Mouse (Mus musculus) sigmoid colon, adult 10 weeks (tissue): Measurements from ENCODE around the gene Pamr1. TPM values are rescaled to one million over a fixed set of nuclear protein-coding genes. Genes with fewer than 3 reads are reported as not detected.

Experiments
- polyA plus RNA-seq: library from polyadenylated mRNA; stranded (reverse); fragments of 350-450 nt; fragmentation: Illumina TruSeq; extraction: RNeasy Lipid Tissue Mini Kit (QIAGEN cat#74804); gene quantifications from one replicate; pipeline ENCODE4 v1.2.3, GENCODE M21; 2014; ENCODE audit warnings: low read depth, low replicate concordance

Gene Pamr1
- 15.0 TPM for polyA plus RNA-seq

DNA sequence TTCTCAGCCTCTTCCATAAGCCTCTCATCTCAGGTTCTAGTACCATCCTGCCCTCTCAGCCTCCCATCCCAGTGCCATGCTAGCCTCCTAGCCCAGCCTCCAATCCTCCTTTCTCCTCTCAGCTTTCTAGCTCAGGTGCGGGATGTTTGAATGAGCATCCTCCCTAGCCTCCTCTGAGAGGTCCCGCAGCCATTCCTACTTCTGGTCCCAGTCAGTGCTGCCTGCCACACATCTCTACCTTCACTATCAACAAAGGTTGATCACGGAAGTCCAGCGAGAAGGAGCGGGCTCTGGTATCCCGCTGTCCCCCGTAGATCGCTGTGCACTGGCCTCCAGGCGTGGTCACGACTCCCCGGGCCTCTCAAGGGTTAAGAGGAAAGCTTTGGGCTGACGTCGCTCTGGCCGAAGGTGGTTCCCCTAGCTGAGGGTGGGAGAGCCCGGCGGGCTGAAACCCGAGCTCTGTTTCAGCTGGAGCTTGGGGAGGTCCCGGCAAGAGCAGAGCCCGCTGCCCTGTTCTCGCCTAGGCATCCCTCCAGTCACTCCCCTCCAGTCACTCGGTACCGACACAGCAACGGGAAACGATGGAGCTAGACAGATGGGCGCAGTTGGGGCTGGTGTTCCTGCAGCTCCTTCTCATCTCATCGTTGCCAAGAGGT lies at the start of gene Pamr1:
TSS of gene Pamr1 (plus strand) at position 402 of the 656 bp plus-strand sequence.

DNA sequence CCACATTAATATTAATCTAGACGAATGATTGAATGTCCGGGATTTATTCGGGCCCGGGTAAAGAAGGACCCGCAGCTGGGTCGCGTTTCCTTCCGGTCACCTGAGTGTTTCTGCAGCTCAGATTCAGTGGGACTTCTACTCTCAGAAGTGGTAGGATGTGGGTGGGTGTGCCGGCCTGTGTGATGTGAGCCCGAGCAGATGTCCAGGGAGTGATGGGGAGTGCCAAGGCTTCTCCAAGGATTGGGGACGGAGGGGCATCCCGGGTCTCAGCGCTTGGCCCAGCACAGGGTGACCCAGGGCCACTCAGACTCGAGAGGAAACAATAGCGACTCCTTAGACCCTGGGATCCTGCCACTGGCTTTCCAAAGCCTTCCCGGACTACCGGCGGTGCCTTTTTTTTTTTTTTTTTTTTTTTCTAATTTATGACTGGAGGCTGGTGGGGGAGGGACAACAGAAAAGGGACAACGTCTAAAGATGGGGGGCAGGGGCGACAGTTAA lies 108.4 kb downstream of the Pamr1 start, which contains the start of gene Slc1a2:
TSS of gene Slc1a2 (plus strand) at position 497 of the 498 bp plus-strand sequence.

Other genes starting within 250 kb of the Pamr1 start
- gene Trim44, start 142.2 kb upstream of the Pamr1 start, polyA plus RNA-seq = 85.2 TPM
- 0.44 TPM for gene Fjx1, start 97.5 kb upstream of the Pamr1 start, polyA plus RNA-seq
- 0.47 TPM for gene Slc1a2, start 108.6 kb downstream of the Pamr1 start, polyA plus RNA-seq